11 mouse cellular contexts compared by ENCODE assay signal in genomic region chr8:115154096-115154495, GRCm38 (mm10).
DNase-seq lines count a peak whose midpoint lies in the region; ATAC-seq and TF ChIP-seq lines count a peak whose summit lies in the region.
"Had no signal": no experiment of that assay in that cellular context is flagged by ENCODE, and none has a peak within 500 bp of the region (broad histone marks: within the 10 kb centered on the region; RNA-seq: fewer than 3 reads in every experiment).

No protein-coding gene starts in this region.

- no peak for TF ChIP-seq POLR2A in limb, embryonic 14.5 days (IDR thresholded peaks at IDR 0.05; ENCODE audit: borderline replicate concordance, extremely low read depth, insufficient read depth, insufficient read length)

- peaks cover 19% of the 10 kb centered on the region for H3K4me1 ChIP-seq in heart, embryonic 11.5 days (ENCODE audit: control insufficient read depth, insufficient read depth, low read length)
- H3K4me1 ChIP-seq in limb, embryonic 14.5 days (ENCODE audit: control insufficient read depth, insufficient read depth, low read length) = peaks cover 8% of the 10 kb centered on the region
- peaks cover 37% of the 10 kb centered on the region for H3K4me1 ChIP-seq in kidney, embryonic 15.5 days
- H3K4me1 ChIP-seq in intestine, postnatal 0 days (replicated peaks; ENCODE audit: control insufficient read depth, insufficient read depth, low read length) = no peaks in the 10 kb centered on the region

- WGBS in heart, embryonic 11.5 days (ENCODE audit: insufficient replicate concordance) = 36% methylated on average over 10 of the region's 10 CpGs
- WGBS in limb, embryonic 14.5 days = 25% methylated on average over 10 of the region's 10 CpGs
- 45% methylated on average over 10 of the region's 10 CpGs for WGBS in kidney, embryonic 15.5 days
- 74% methylated on average over 10 of the region's 10 CpGs for WGBS in intestine, postnatal 0 days

- TF ChIP-seq CTCF in intestine, postnatal 0 days (IDR thresholded peaks at IDR 0.05; ENCODE audit: low read depth) = no peak

- no peak overlapping the region for H3K9ac ChIP-seq in heart, embryonic 11.5 days (ENCODE audit: low read depth, low read length)
- H3K9ac ChIP-seq in limb, embryonic 14.5 days (ENCODE audit: low read depth, low read length, severe bottlenecking) = no peak overlapping the region
- no peak overlapping the region for H3K9ac ChIP-seq in kidney, embryonic 15.5 days
- no peak overlapping the region for H3K9ac ChIP-seq in intestine, postnatal 0 days (ENCODE audit: low read depth, low read length)

- no peak overlapping the region for H3K4me3 ChIP-seq in heart, embryonic 11.5 days (ENCODE audit: low read depth, low read length)
- H3K4me3 ChIP-seq in limb, embryonic 14.5 days (replicated peaks; ENCODE audit: low read length) = no peak overlapping the region
- no peak overlapping the region for H3K4me3 ChIP-seq in kidney, embryonic 15.5 days (replicated peaks)
- no peak overlapping the region for H3K4me3 ChIP-seq in intestine, postnatal 0 days (ENCODE audit: low read depth, low read length)
- H3K4me3 ChIP-seq: myocyte had no signal

- no peak overlapping the region for H3K27ac ChIP-seq in heart, embryonic 11.5 days (ENCODE audit: low read depth, low read length)
- no peak overlapping the region for H3K27ac ChIP-seq in limb, embryonic 14.5 days (replicated peaks; ENCODE audit: low read depth, low read length)
- no peak overlapping the region for H3K27ac ChIP-seq in kidney, embryonic 15.5 days
- no peak overlapping the region for H3K27ac ChIP-seq in intestine, postnatal 0 days (ENCODE audit: low read depth, low read length)

- no peak for DNase-seq in heart, adult 9 months (ENCODE audit: low spot score in 2 of 2)
- DNase-seq in cerebellum, adult 11 months = peak; percentile 61
- DNase-seq in frontal cortex, postnatal 25 days (ENCODE audit: low spot score in 2 of 2) = peak; percentile 23 to 32
- peak; percentile 20 for DNase-seq in limb, embryonic 14.5 days (ENCODE audit: low spot score)
- DNase-seq: thymus, adult 18-20 months had no signal

- peak overlapping the region; percentile 32 for H3K4me2 ChIP-seq in heart, embryonic 11.5 days
- 0 out of 2 replicates have a peak overlapping the region, but pooled peaks have one; percentile 24 for H3K4me2 ChIP-seq in limb, embryonic 14.5 days (replicated peaks; ENCODE audit: low read depth, low read length, severe bottlenecking)
- no peak overlapping the region for H3K4me2 ChIP-seq in kidney, embryonic 15.5 days
- H3K4me2 ChIP-seq in intestine, postnatal 0 days (replicated peaks; ENCODE audit: low read depth) = no peak overlapping the region

- ATAC-seq in heart, embryonic 11.5 days (replicated peaks; ENCODE audit: insufficient number of reproducible peaks, low FRiP score, low TSS enrichment) = no peak
- no peak for ATAC-seq in limb, embryonic 14.5 days (ENCODE audit: low FRiP score, low read depth)
- ATAC-seq in megakaryocyte, adult 5-6 weeks (ENCODE audit: poor library complexity, severe bottlenecking) = no peak
- ATAC-seq in kidney, embryonic 15.5 days (replicated peaks; ENCODE audit: low FRiP score) = no peak
- ATAC-seq in intestine, postnatal 0 days = no peak
- ATAC-seq: activated CD4-positive, CD25-positive, alpha-beta regulatory T cell, adult 4 months had no signal

- H3K36me3 ChIP-seq in heart, embryonic 11.5 days (ENCODE audit: control insufficient read depth, insufficient read depth, low read length) = no peaks in the 10 kb centered on the region
- no peaks in the 10 kb centered on the region for H3K36me3 ChIP-seq in limb, embryonic 14.5 days (ENCODE audit: control insufficient read depth, insufficient read depth, low read length)
- no peaks in the 10 kb centered on the region for H3K36me3 ChIP-seq in kidney, embryonic 15.5 days
- H3K36me3 ChIP-seq in intestine, postnatal 0 days (ENCODE audit: control insufficient read depth, insufficient read depth) = no peaks in the 10 kb centered on the region

- H3K9me3 ChIP-seq in heart, embryonic 11.5 days (replicated peaks; ENCODE audit: control insufficient read depth, low read length) = no peaks in the 10 kb centered on the region
- no peaks in the 10 kb centered on the region for H3K9me3 ChIP-seq in limb, embryonic 14.5 days (ENCODE audit: control insufficient read depth, low read length)
- H3K9me3 ChIP-seq in kidney, embryonic 15.5 days (replicated peaks) = no peaks in the 10 kb centered on the region
- no peaks in the 10 kb centered on the region for H3K9me3 ChIP-seq in intestine, postnatal 0 days (ENCODE audit: control insufficient read depth)

- H3K27me3 ChIP-seq in heart, embryonic 11.5 days (ENCODE audit: control insufficient read depth, insufficient read depth, low read length) = 0 out of 2 replicates have a peak, but pooled peaks cover 5% of the 10 kb centered on the region
- 0 out of 2 replicates have a peak, but pooled peaks cover 23% of the 10 kb centered on the region for H3K27me3 ChIP-seq in limb, embryonic 14.5 days (ENCODE audit: control insufficient read depth, insufficient read depth, low read length)
- H3K27me3 ChIP-seq in kidney, embryonic 15.5 days = peaks cover 14% of the 10 kb centered on the region; the same call in 1 of the 2 replicates
- no peaks in the 10 kb centered on the region for H3K27me3 ChIP-seq in intestine, postnatal 0 days (replicated peaks; ENCODE audit: control insufficient read depth, insufficient read depth, low read length)

Comparison
In these comparisons a context has a peak if more than half of its experiments do, and no peak if none do; other contexts are left out.
1. H3K4me2 ChIP-seq: peak in heart, embryonic 11.5 days (single experiment) and limb, embryonic 14.5 days (single experiment); none in kidney, embryonic 15.5 days (single experiment) and intestine, postnatal 0 days (single experiment).
2. DNase-seq: peak in cerebellum, adult 11 months (single experiment), frontal cortex, postnatal 25 days (2 of 2) and limb, embryonic 14.5 days (single experiment); none in heart, adult 9 months (0 of 2).